Mouse (Mus musculus): ENCODE results near the gene Ppp1r3c. TPM values are rescaled to one million over a fixed set of nuclear protein-coding genes. Genes with fewer than 3 reads are reported as not detected.

Gene Ppp1r3c
- polyA plus RNA-seq, 2 experiments from 2014 or later, result not detected

Other genes starting within 250 kb of the Ppp1r3c start
- 1 to 10 TPM; 1.2 to 1.5 TPM for gene Hectd2, start 182.0 kb downstream of the Ppp1r3c start, polyA plus RNA-seq (2017; shearing (Covaris generic))
- 10 to 100 TPM; 23.5 to 34.1 TPM for gene Tnks2, start 97.6 kb upstream of the Ppp1r3c start, polyA plus RNA-seq (2017; shearing (Covaris generic))
- not detected for gene Fgfbp3, start 183.0 kb upstream of the Ppp1r3c start, polyA plus RNA-seq (2017; shearing (Covaris generic))
- 10 to 100 TPM in 1 of 2 experiments, 1 to 10 TPM in 1; 8.3 to 11.4 TPM for gene Btaf1, start 189.4 kb upstream of the Ppp1r3c start, polyA plus RNA-seq (2017; shearing (Covaris generic))

Data from CD4-positive, CD25-positive, alpha-beta regulatory T cell, adult 4 months (primary cell).